Mouse (Mus musculus): ENCODE data around the gene Atoh8. TPM values are rescaled to one million over a fixed set of nuclear protein-coding genes. Genes with fewer than 3 reads are reported as not detected.

Gene Atoh8
- polyA plus RNA-seq, 1 experiment from 2014 or later, result 9.8 TPM

DNA sequence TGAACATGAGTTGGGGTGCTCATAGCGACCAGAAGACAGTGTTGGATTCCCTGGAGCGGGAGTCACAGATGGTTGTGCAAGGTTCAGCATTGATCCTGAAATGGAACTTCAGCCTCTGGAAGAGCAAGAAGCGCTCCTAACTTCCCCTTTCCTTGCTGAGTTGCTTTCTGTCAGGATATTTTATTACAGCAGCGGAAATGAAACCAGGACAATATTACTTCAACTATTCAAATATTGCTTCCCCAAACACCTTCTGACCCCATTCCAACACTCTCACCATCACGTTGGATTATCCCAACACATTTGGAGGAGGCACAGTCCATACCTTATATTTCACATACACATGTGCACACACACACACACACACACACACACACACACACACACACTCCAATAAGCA, 73.6 kb downstream of the Atoh8 start:
- Histone ChIP-seq H3K4me1 (peaks cover 8% of the 10 kb centered on the region; the same call in 1 of the 2 replicates), H3K9ac (no peak overlapping the region), H3K27ac (no peak overlapping the region), H3K36me3 (no peaks in the 10 kb centered on the region), H3K27me3 (replicated peaks) (no peaks in the 10 kb centered on the region), H3K4me3 (replicated peaks) (no peak overlapping the region), H3K9me3 (no peaks in the 10 kb centered on the region), H3K4me2 (no peak overlapping the region)
- no peak for ATAC-seq (ENCODE audit: insufficient read depth, low FRiP score, low read depth)
- 70% methylated on average over 5 of the region's 5 CpGs for WGBS

DNA sequence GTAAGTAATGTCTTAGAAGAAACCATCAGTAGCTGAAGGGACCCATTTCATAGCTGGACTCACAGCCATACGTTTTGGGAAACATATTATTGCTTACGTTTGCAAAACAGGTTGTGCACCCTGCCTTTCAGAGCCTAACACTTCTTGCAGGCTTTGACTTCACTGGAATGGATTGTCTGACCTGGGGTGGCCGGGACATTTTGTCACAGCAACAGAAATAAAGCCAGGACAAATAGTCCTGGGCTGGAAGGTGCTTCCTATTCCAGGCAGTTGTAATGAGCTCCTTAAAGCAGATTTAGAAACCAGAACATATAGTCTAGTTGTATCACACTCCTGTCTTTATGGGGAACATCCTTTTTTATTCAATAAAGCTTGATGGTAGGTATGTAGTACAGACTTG, 74.4 kb downstream of the Atoh8 start:
- peaks cover 8% of the 10 kb centered on the region; the same call in 1 of the 2 replicates for H3K4me1 ChIP-seq
- no peak for ATAC-seq (ENCODE audit: insufficient read depth, low FRiP score, low read depth)
- no peaks in the 10 kb centered on the region for H3K36me3 ChIP-seq
- no peak overlapping the region for H3K4me3 ChIP-seq (replicated peaks)
- H3K4me2 ChIP-seq, result no peak overlapping the region
- H3K9me3 ChIP-seq, result no peaks in the 10 kb centered on the region
- no peak overlapping the region for H3K27ac ChIP-seq
- H3K9ac ChIP-seq, result no peak overlapping the region
- 80% methylated on average over 3 of the region's 3 CpGs for WGBS
- H3K27me3 ChIP-seq (replicated peaks), result no peaks in the 10 kb centered on the region

DNA sequence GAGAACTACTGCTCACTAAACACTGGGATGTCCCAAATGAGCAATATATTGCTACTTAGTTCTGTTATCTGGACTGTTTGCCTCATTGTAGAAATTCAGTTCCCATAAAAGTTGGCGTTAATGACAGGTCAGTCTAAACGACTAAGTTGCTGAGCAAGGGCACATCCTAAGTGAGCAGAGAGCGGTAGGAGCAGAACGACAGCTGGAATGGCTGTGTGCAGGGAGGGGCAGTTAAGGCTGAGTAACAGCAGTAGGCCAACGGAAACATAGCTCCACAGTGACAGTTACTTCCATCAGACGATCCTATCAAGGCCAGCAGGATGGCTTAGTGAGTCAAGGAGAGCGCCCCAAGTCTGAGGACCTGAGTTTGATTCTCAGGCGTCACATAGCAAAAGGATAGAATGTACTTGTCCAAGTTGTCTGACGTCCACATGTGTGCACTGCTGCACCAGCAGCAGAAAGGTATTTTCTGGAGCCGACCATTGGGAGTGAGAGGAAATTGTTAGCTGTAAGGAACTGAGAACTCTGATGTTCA, 75.4 kb downstream of the Atoh8 start:
- Histone ChIP-seq H3K4me3 (replicated peaks) (no peak overlapping the region), H3K4me1 (peaks cover 6% of the 10 kb centered on the region; the same call in 1 of the 2 replicates), H3K36me3 (no peaks in the 10 kb centered on the region), H3K27me3 (replicated peaks) (no peaks in the 10 kb centered on the region), H3K9me3 (no peaks in the 10 kb centered on the region), H3K27ac (no peak overlapping the region), H3K9ac (no peak overlapping the region), H3K4me2 (no peak overlapping the region)
- no peak for ATAC-seq (ENCODE audit: insufficient read depth, low FRiP score, low read depth)
- WGBS, result 68% methylated on average over 10 of the region's 10 CpGs

DNA sequence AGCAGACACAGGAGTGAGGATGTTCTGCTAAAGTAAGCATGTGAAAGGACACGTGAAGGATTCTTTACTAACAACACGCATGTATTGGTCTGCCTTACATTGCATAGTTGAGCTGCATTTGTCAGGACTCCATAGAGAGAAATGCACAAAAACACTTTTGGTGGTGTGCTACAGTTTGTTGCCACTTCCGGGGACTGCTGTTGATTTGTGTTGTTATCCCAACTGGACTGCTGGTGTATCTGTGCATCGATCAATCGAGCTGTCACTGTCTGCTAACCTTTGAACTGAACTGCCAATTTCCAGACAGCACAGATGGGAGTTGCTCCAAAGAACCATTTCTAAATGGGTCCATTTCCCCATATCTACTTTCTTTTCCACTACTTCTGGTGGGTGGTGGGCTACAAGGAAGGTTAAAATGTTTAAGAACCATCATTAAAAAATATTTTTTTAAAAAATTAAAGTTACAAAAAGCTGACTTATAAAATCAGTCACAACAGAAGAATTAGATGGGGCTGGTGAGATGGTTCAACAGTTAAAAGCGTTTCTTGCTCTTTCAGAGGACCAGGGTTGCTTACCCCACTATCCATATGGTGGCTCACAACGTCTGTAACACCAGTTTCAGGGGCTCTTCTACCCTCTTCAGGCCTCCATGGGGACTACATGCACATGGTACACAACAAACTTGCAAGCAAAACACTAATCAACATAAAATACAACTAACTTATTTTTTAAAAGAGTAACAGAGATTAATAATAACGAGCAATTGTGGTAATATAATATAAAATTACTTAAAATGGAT, 76.2 kb downstream of the Atoh8 start:
- no peak overlapping the region for H3K9ac ChIP-seq
- H3K4me2 ChIP-seq, result no peak overlapping the region
- H3K36me3 ChIP-seq, result no peaks in the 10 kb centered on the region
- no peaks in the 10 kb centered on the region for H3K4me1 ChIP-seq
- no peak overlapping the region for H3K4me3 ChIP-seq (replicated peaks)
- 84% methylated on average over 8 of the region's 8 CpGs for WGBS
- no peaks in the 10 kb centered on the region for H3K9me3 ChIP-seq
- no peaks in the 10 kb centered on the region for H3K27me3 ChIP-seq (replicated peaks)
- H3K27ac ChIP-seq, result no peak overlapping the region
- ATAC-seq (ENCODE audit: insufficient read depth, low FRiP score, low read depth), result no peak

Other genes starting within 250 kb of the Atoh8 start
- 29.2 and 38.2 TPM in 2 replicates for gene St3gal5, start 138.0 kb downstream of the Atoh8 start, polyA plus RNA-seq (2015; fragmentation: Nextera tagmentation; extraction: Ambion mirVana)
- 0.10 TPM in 1 of 2 replicates, not detected in the other for gene Sftpb, start 69.0 kb upstream of the Atoh8 start, polyA plus RNA-seq (2015; fragmentation: Nextera tagmentation; extraction: Ambion mirVana)
- 38.3 and 39.9 TPM in 2 replicates for gene Usp39, start 109.6 kb upstream of the Atoh8 start, polyA plus RNA-seq (2015; fragmentation: Nextera tagmentation; extraction: Ambion mirVana)
- gene 0610030E20Rik, start 111.7 kb upstream of the Atoh8 start, polyA plus RNA-seq (2015; fragmentation: Nextera tagmentation; extraction: Ambion mirVana), result 25.7 and 28.2 TPM in 2 replicates
- 14.8 and 15.4 TPM in 2 replicates for gene Tmem150a, start 119.9 kb upstream of the Atoh8 start, polyA plus RNA-seq (2015; fragmentation: Nextera tagmentation; extraction: Ambion mirVana)
- 123 and 132 TPM in 2 replicates for gene Rnf181, start 131.4 kb upstream of the Atoh8 start, polyA plus RNA-seq (2015; fragmentation: Nextera tagmentation; extraction: Ambion mirVana)
- gene Vamp5, start 144.9 kb upstream of the Atoh8 start, polyA plus RNA-seq (2015; fragmentation: Nextera tagmentation; extraction: Ambion mirVana), result 23.9 and 26.8 TPM in 2 replicates
- gene Vamp8, start 155.1 kb upstream of the Atoh8 start, polyA plus RNA-seq (2015; fragmentation: Nextera tagmentation; extraction: Ambion mirVana), result 215 and 219 TPM in 2 replicates
- 30.4 and 39.5 TPM in 2 replicates for gene Ggcx, start 178.7 kb upstream of the Atoh8 start, polyA plus RNA-seq (2015; fragmentation: Nextera tagmentation; extraction: Ambion mirVana)
- gene Mat2a, start 204.0 kb upstream of the Atoh8 start, polyA plus RNA-seq (2015; fragmentation: Nextera tagmentation; extraction: Ambion mirVana), result 284 and 306 TPM in 2 replicates

All from stomach, embryonic 15.5 days (tissue).